Mouse (Mus musculus) forebrain, embryonic 13.5 days (tissue): ENCODE measurements around the gene Med8. TPM values are rescaled to one million over a fixed set of nuclear protein-coding genes. Genes with fewer than 3 reads are reported as not detected.

Experiments
- ATAC-seq: fragments of 200-750 bp; cut with Nextera tagmentation; 2 replicates; pipeline ENCODE4 v1.8.0; 2017
- H3K27ac ChIP-seq: fragments of 300-500 bp; sonication (generic); 2 replicates; pipeline ENCODE4 v1.5.1; 2015; ENCODE audit warnings: inconsistent platforms, mild to moderate bottlenecking, moderate library complexity
- H3K27me3 ChIP-seq: fragments of 300-500 bp; sonication (generic); 2 replicates; pipeline ENCODE4 v1.6.1; 2015; ENCODE audit warnings: mild to moderate bottlenecking, inconsistent platforms
- H3K36me3 ChIP-seq: fragments of 300-500 bp; sonication (generic); 2 replicates; pipeline ENCODE4 v1.6.1; 2015; ENCODE audit warnings: mild to moderate bottlenecking, inconsistent platforms; ENCODE audit not compliant: poor library complexity, severe bottlenecking
- H3K4me1 ChIP-seq: fragments of 300-500 bp; sonication (generic); 2 replicates; pipeline ENCODE4 v1.6.1; 2015; ENCODE audit warnings: inconsistent platforms
- H3K4me2 ChIP-seq: fragments of 300-500 bp; sonication (generic); 2 replicates; pipeline ENCODE4 v1.6.1; 2015; ENCODE audit warnings: inconsistent platforms, mild to moderate bottlenecking, moderate library complexity
- H3K4me3 ChIP-seq: fragments of 300-500 bp; sonication (generic); 2 replicates; pipeline ENCODE4 v1.5.1; 2015; ENCODE audit warnings: mild to moderate bottlenecking, inconsistent platforms
- H3K9ac ChIP-seq: fragments of 300-500 bp; sonication (generic); 2 replicates; pipeline ENCODE4 v1.6.1; 2015; ENCODE audit warnings: mild to moderate bottlenecking, inconsistent platforms
- H3K9me3 ChIP-seq: fragments of 300-500 bp; sonication (generic); replicated peaks from 2 replicates; pipeline ENCODE4 v1.6.1; 2016; ENCODE audit warnings: inconsistent platforms
- WGBS: fragments of 180-500 bp; shearing (Covaris S2); methylation state at CpG from one replicate; pipeline ENCODE4 v1.1.7; 2015; 5-methylcytosine and 5-hydroxymethylcytosine counted together
- polyA plus RNA-seq: library from polyadenylated mRNA; unstranded; fragments of >200 nt; fragmentation: Nextera tagmentation; extraction: Ambion mirVana; gene quantifications from 2 replicates; pipeline ENCODE4 v1.2.1, GENCODE M21; 2015

Gene Med8
- 143 and 144 TPM in 2 replicates for polyA plus RNA-seq

- H3K9ac ChIP-seq, result peak within 1 kb of the TSS; percentile 91
- no peaks in the 10 kb centered on the region for H3K27me3 ChIP-seq
- peaks cover 19% of the 10 kb centered on the region for H3K4me1 ChIP-seq
- no peaks in the 10 kb centered on the region for H3K9me3 ChIP-seq
- H3K4me3 ChIP-seq, result peak within 1 kb of the TSS; percentile 93
- peak within 1 kb of the TSS; percentile 87 for H3K4me2 ChIP-seq
- under 1% methylated on average over 51 of the region's 53 CpGs for WGBS
- H3K27ac ChIP-seq, result no peak within 1 kb of the TSS
- ATAC-seq, result peak; percentile 96
- H3K36me3 ChIP-seq, result peaks cover 43% of the 10 kb centered on the region
These were observed at the start of gene Med8, which contains the start of gene Szt2 for GRCm38 (mm10) chr4:118409142-118409900. TSS of gene Med8 (plus strand) at chr4:118409337. TSS of gene Szt2 (minus strand) at chr4:118409273.

- 2% methylated on average over 54 of the region's 54 CpGs for WGBS
- peak overlapping the region; percentile 90 for H3K4me2 ChIP-seq
- peaks cover 40% of the 10 kb centered on the region for H3K36me3 ChIP-seq
- no peaks in the 10 kb centered on the region for H3K27me3 ChIP-seq
- peak overlapping the region; percentile 61 for H3K4me3 ChIP-seq
- peak overlapping the region; percentile 86 for H3K9ac ChIP-seq
- ATAC-seq, result peak; percentile 82
- H3K27ac ChIP-seq, result peak overlapping the region; percentile 83
- H3K9me3 ChIP-seq, result no peaks in the 10 kb centered on the region
- peaks cover 17% of the 10 kb centered on the region for H3K4me1 ChIP-seq
These were observed 49.0 kb upstream of the Med8 start for GRCm38 (mm10) chr4:118359896-118360720.

GRCm38 (mm10) chr4:118361451-118361850 lies 47.7 kb upstream of the Med8 start:
- peaks cover 17% of the 10 kb centered on the region for H3K4me1 ChIP-seq
- peak overlapping the region; percentile 10; the same call in 1 of the 2 replicates for H3K27ac ChIP-seq
- WGBS, result 87% methylated on average over 5 of the region's 5 CpGs

GRCm38 (mm10) chr4:118362879-118363278 lies 46.3 kb upstream of the Med8 start:
- Histone ChIP-seq H3K36me3 (peaks cover 64% of the 10 kb centered on the region), H3K27ac (no peak overlapping the region), H3K4me1 (peaks cover 17% of the 10 kb centered on the region), H3K4me2 (no peak overlapping the region), H3K9me3 (no peaks in the 10 kb centered on the region), H3K27me3 (no peaks in the 10 kb centered on the region), H3K4me3 (no peak overlapping the region), H3K9ac (no peak overlapping the region)
- 92% methylated on average over 6 of the region's 6 CpGs for WGBS
- no peak for ATAC-seq

More at GRCm38 (mm10) chr4:118361451-118361850, 47.7 kb upstream of the Med8 start:
- ATAC-seq, result no peak
- peaks cover 53% of the 10 kb centered on the region for H3K36me3 ChIP-seq
- H3K9me3 ChIP-seq, result no peaks in the 10 kb centered on the region
- H3K9ac ChIP-seq, result no peak overlapping the region
- no peaks in the 10 kb centered on the region for H3K27me3 ChIP-seq
- no peak overlapping the region for H3K4me2 ChIP-seq
- H3K4me3 ChIP-seq, result no peak overlapping the region

GRCm38 (mm10) chr4:118363985-118364384 lies 45.2 kb upstream of the Med8 start:
- no peak overlapping the region for H3K27ac ChIP-seq
- peaks cover 75% of the 10 kb centered on the region for H3K36me3 ChIP-seq
- H3K9me3 ChIP-seq, result no peaks in the 10 kb centered on the region
- H3K27me3 ChIP-seq, result no peaks in the 10 kb centered on the region
- peaks cover 17% of the 10 kb centered on the region for H3K4me1 ChIP-seq
- 98% methylated on average over 3 of the region's 3 CpGs for WGBS
- H3K4me2 ChIP-seq, result no peak overlapping the region
- ATAC-seq, result no peak
- H3K9ac ChIP-seq, result no peak overlapping the region
- H3K4me3 ChIP-seq, result no peak overlapping the region

- 96% methylated on average over 13 of the region's 13 CpGs for WGBS
- no peaks in the 10 kb centered on the region for H3K9me3 ChIP-seq
- no peak overlapping the region for H3K4me3 ChIP-seq
- H3K36me3 ChIP-seq, result peaks cover 82% of the 10 kb centered on the region
- no peak for ATAC-seq
- H3K27ac ChIP-seq, result no peak overlapping the region
- H3K27me3 ChIP-seq, result no peaks in the 10 kb centered on the region
- peaks cover 11% of the 10 kb centered on the region for H3K4me1 ChIP-seq
- H3K9ac ChIP-seq, result no peak overlapping the region
- no peak overlapping the region for H3K4me2 ChIP-seq
These were observed 44.5 kb upstream of the Med8 start for GRCm38 (mm10) chr4:118364641-118365040.

- 89% methylated on average over 14 of the region's 14 CpGs for WGBS
- H3K4me3 ChIP-seq, result no peak overlapping the region
- peaks cover 94% of the 10 kb centered on the region for H3K36me3 ChIP-seq
- no peaks in the 10 kb centered on the region for H3K27me3 ChIP-seq
- no peak overlapping the region for H3K4me2 ChIP-seq
- H3K9ac ChIP-seq, result no peak overlapping the region
- ATAC-seq, result no peak
- H3K9me3 ChIP-seq, result no peaks in the 10 kb centered on the region
- H3K4me1 ChIP-seq, result peaks cover under 1% of the 10 kb centered on the region; the same call in 1 of the 2 replicates
- no peak overlapping the region for H3K27ac ChIP-seq
These were observed 43.1 kb upstream of the Med8 start for GRCm38 (mm10) chr4:118365991-118366390.

- no peak overlapping the region for H3K4me3 ChIP-seq
- no peak overlapping the region for H3K9ac ChIP-seq
- no peak overlapping the region; the same call in 1 of the 2 replicates for H3K27ac ChIP-seq
- H3K27me3 ChIP-seq, result no peaks in the 10 kb centered on the region
- no peaks in the 10 kb centered on the region for H3K9me3 ChIP-seq
- no peaks in the 10 kb centered on the region for H3K4me1 ChIP-seq
- 89% methylated on average over 12 of the region's 12 CpGs for WGBS
- H3K36me3 ChIP-seq, result peaks cover 95% of the 10 kb centered on the region
- no peak for ATAC-seq
- no peak overlapping the region for H3K4me2 ChIP-seq
These were observed 41.6 kb upstream of the Med8 start for GRCm38 (mm10) chr4:118367551-118367950.

- Histone ChIP-seq H3K36me3 (peaks cover 95% of the 10 kb centered on the region), H3K9ac (no peak overlapping the region), H3K27ac (no peak overlapping the region), H3K9me3 (no peaks in the 10 kb centered on the region), H3K27me3 (no peaks in the 10 kb centered on the region), H3K4me2 (no peak overlapping the region), H3K4me3 (no peak overlapping the region), H3K4me1 (no peaks in the 10 kb centered on the region)
- WGBS, result 87% methylated on average over 3 of the region's 3 CpGs
- ATAC-seq, result no peak
These were observed 40.5 kb upstream of the Med8 start for GRCm38 (mm10) chr4:118368616-118369015.

- Histone ChIP-seq H3K9ac (no peak overlapping the region), H3K27ac (no peak overlapping the region), H3K36me3 (peaks cover 97% of the 10 kb centered on the region), H3K4me1 (no peaks in the 10 kb centered on the region), H3K27me3 (no peaks in the 10 kb centered on the region), H3K4me3 (no peak overlapping the region), H3K9me3 (no peaks in the 10 kb centered on the region), H3K4me2 (no peak overlapping the region)
- ATAC-seq, result no peak
- whole genome bisulfite sequencing, result 94% methylated on average over 13 of the region's 13 CpGs
These were observed 37.3 kb upstream of the Med8 start for GRCm38 (mm10) chr4:118371822-118372221.

- ATAC-seq, result no peak
- peaks cover 99% of the 10 kb centered on the region for H3K36me3 ChIP-seq
- no peak overlapping the region for H3K4me3 ChIP-seq
These were observed 33.1 kb upstream of the Med8 start for GRCm38 (mm10) chr4:118375999-118376398.

GRCm38 (mm10) chr4:118383271-118383670 lies 25.9 kb upstream of the Med8 start:
- H3K4me3 ChIP-seq, result no peak overlapping the region
- 92% methylated on average over 7 of the region's 7 CpGs for WGBS
- H3K4me1 ChIP-seq, result no peaks in the 10 kb centered on the region
- H3K9me3 ChIP-seq, result no peaks in the 10 kb centered on the region
- H3K36me3 ChIP-seq, result peaks cover 98% of the 10 kb centered on the region
- H3K27ac ChIP-seq, result no peak overlapping the region
- H3K27me3 ChIP-seq, result no peaks in the 10 kb centered on the region
- no peak overlapping the region for H3K4me2 ChIP-seq
- ATAC-seq, result no peak
- no peak overlapping the region for H3K9ac ChIP-seq

More at GRCm38 (mm10) chr4:118375999-118376398, 33.1 kb upstream of the Med8 start:
- H3K27ac ChIP-seq, result no peak overlapping the region
- no peak overlapping the region for H3K4me2 ChIP-seq
- H3K9ac ChIP-seq, result no peak overlapping the region
- no peaks in the 10 kb centered on the region for H3K4me1 ChIP-seq
- 94% methylated on average over 6 of the region's 6 CpGs for WGBS
- no peaks in the 10 kb centered on the region for H3K27me3 ChIP-seq
- no peaks in the 10 kb centered on the region for H3K9me3 ChIP-seq
